Mouse (Mus musculus) heart, adult 2 months (tissue): Measurements from ENCODE around the gene Pknox1. TPM values are rescaled to one million over a fixed set of nuclear protein-coding genes. Genes with fewer than 3 reads are reported as not detected.

ENCODE experiments used
- DNase-seq, 2 experiments: peaks; one replicate each; pipeline ENCODE4 v3.0.0; 2021
- H3K27ac ChIP-seq: fragments of 200-600 bp; 2 replicates; pipeline ENCODE4 v1.8.1; 2022
- H3K27me3 ChIP-seq: fragments of 200-500 bp; 2 replicates; pipeline ENCODE4 v1.6.1; 2012; ENCODE audit warnings: mild to moderate bottlenecking, low read length, inconsistent platforms, mixed read lengths; ENCODE audit not compliant: control insufficient read depth, insufficient read depth
- H3K36me3 ChIP-seq: fragments of 200-500 bp; 2 replicates; pipeline ENCODE4 v1.6.1; 2012; ENCODE audit warnings: low read length, inconsistent platforms; ENCODE audit not compliant: control insufficient read depth, insufficient read depth
- H3K4me1 ChIP-seq: fragments of 200-500 bp; 2 replicates; pipeline ENCODE4 v1.6.1; 2011; ENCODE audit warnings: low read length; ENCODE audit not compliant: control insufficient read depth, insufficient read depth
- H3K4me3 ChIP-seq: fragments of 200-600 bp; 2 replicates; pipeline ENCODE4 v1.8.1; 2022
- H3K79me2 ChIP-seq: fragments of 200-500 bp; replicated peaks from 2 replicates; pipeline ENCODE4 v1.6.1; 2012; ENCODE audit warnings: mild to moderate bottlenecking, inconsistent platforms, low read length, moderate library complexity, mixed read lengths; ENCODE audit not compliant: control insufficient read depth, insufficient read depth
- H3K9ac ChIP-seq: fragments of 200-500 bp; 2 replicates; pipeline ENCODE4 v1.6.1; 2012; ENCODE audit warnings: low read depth, mild to moderate bottlenecking, control low read depth, inconsistent platforms, low read length, mixed read lengths
- CTCF ChIP-seq: fragments of 200-600 bp; IDR thresholded peaks from 2 replicates; pipeline ENCODE4 v1.8.1; 2022; ENCODE audit warnings: antibody characterized with exemption, mild to moderate bottlenecking, moderate library complexity
- EP300 ChIP-seq: fragments of 200-500 bp; IDR thresholded peaks from 2 replicates; pipeline ENCODE4 v1.6.1; 2011; ENCODE audit warnings: low read depth, low read length, control low read depth; ENCODE audit not compliant: insufficient read depth
- POLR2A ChIP-seq: fragments of 200-500 bp; IDR thresholded peaks from 2 replicates; pipeline ENCODE4 v1.6.1; 2011; ENCODE audit warnings: mild to moderate bottlenecking, low read depth, low read length, control low read depth; ENCODE audit not compliant: insufficient read depth
- WGBS: fragments of 180-500 bp; shearing (Covaris S2); methylation state at CpG from one replicate; pipeline ENCODE4 v1.1.7; 2018; 5-methylcytosine and 5-hydroxymethylcytosine counted together
- intact Hi-C: fragments of 180-260 bp; cut with DNase I; formaldehyde crosslinking; loops from one replicate; pipeline ENCODE4 v1.15.1; 2025
- polyA plus RNA-seq: library from polyadenylated mRNA; depleted of rRNA; stranded (reverse); fragments of >200 nt; gene quantifications from 2 replicates; pipeline ENCODE4 v1.2.3, GENCODE M21; 2012
- total RNA-seq, 2 experiments: library from RNA; stranded (reverse); gene quantifications; 2 replicates each; pipeline ENCODE4 v1.2.3; 2021

Gene Pknox1
- total and polyA plus RNA-seq, 3 experiments, result 6.8 to 13.1 (median 9.3) TPM

- intact Hi-C loops, result no loop called here
- H3K4me3 ChIP-seq, result no peak overlapping the region
- TF ChIP-seq POLR2A (no peak), EP300 (no peak), CTCF (no peak)
- no peak overlapping the region for H3K9ac ChIP-seq
- peaks cover 4% of the 10 kb centered on the region for H3K4me1 ChIP-seq
- H3K79me2 ChIP-seq, result no peaks in the 10 kb centered on the region
- H3K36me3 ChIP-seq, result no peaks in the 10 kb centered on the region
- no peak overlapping the region for H3K27ac ChIP-seq
- WGBS, result 82% methylated on average over 11 of the region's 11 CpGs
- no peaks in the 10 kb centered on the region for H3K27me3 ChIP-seq
- DNase-seq, result no peak
These were observed 5.3 kb upstream of the Pknox1 start for GRCm38 (mm10) chr17:31559021-31559789.

GRCm38 (mm10) chr17:31563632-31564014 lies 911 bp upstream of the Pknox1 start:
- Histone ChIP-seq H3K4me1 (peaks cover 9% of the 10 kb centered on the region), H3K36me3 (peaks cover 3% of the 10 kb centered on the region), H3K27me3 (no peaks in the 10 kb centered on the region), H3K27ac (peak overlapping the region; percentile 99), H3K79me2 (peaks cover 8% of the 10 kb centered on the region), H3K9ac (peak overlapping the region; percentile 45), H3K4me3 (peak overlapping the region; percentile 55)
- TF ChIP-seq POLR2A (no peak), EP300 (no peak), CTCF (no peak)
- 11% methylated on average over 12 of the region's 12 CpGs for WGBS
- peak in 1 of 2 experiments; percentile 64 for DNase-seq
- intact Hi-C loops, result loop anchor here (2.0 kb wide), 1 partner anchor 43 kb away; the partner anchor contains the start of gene Ndufv3

- intact Hi-C loops, result loop anchor here (5.0 kb wide), 2 partner anchors 52 to 93 kb away; partner anchors contain the start of gene U2af1
- no peak for DNase-seq
- peaks cover 11% of the 10 kb centered on the region for H3K4me1 ChIP-seq
- H3K27ac ChIP-seq, result peak overlapping the region; percentile 89
- peaks cover 8% of the 10 kb centered on the region for H3K79me2 ChIP-seq
- TF ChIP-seq CTCF (no peak), POLR2A (no peak), EP300 (no peak)
- H3K36me3 ChIP-seq, result peaks cover 3% of the 10 kb centered on the region
- WGBS, result under 1% methylated on average over 44 of the region's 44 CpGs
- H3K9ac ChIP-seq, result peak overlapping the region; percentile 98
- H3K27me3 ChIP-seq, result no peaks in the 10 kb centered on the region
- peak overlapping the region; percentile 84 for H3K4me3 ChIP-seq
These were observed 265 bp downstream of the Pknox1 start for GRCm38 (mm10) chr17:31564858-31565140.

GRCm38 (mm10) chr17:31565141-31566056 lies 865 bp downstream of the Pknox1 start:
- Histone ChIP-seq H3K9ac (peak overlapping the region; percentile 98), H3K4me1 (peaks cover 11% of the 10 kb centered on the region), H3K27me3 (no peaks in the 10 kb centered on the region), H3K4me3 (peak overlapping the region; percentile 84), H3K27ac (peak overlapping the region; percentile 89), H3K79me2 (peaks cover 8% of the 10 kb centered on the region), H3K36me3 (peaks cover 3% of the 10 kb centered on the region)
- peak in 1 of 2 experiments; percentile 80 for DNase-seq
- WGBS, result 1% methylated on average over 74 of the region's 88 CpGs
- TF ChIP-seq EP300 (no peak), CTCF (0 out of 2 replicates have a peak, but pooled peaks have one; percentile 12)
- intact Hi-C loops, result loop anchor here (5.0 kb wide), 2 partner anchors 53 to 92 kb away; partner anchors contain the start of gene U2af1

- Histone ChIP-seq H3K27ac (no peak overlapping the region; the same call in 1 of the 2 replicates), H3K36me3 (peaks cover 3% of the 10 kb centered on the region), H3K27me3 (no peaks in the 10 kb centered on the region), H3K79me2 (peaks cover 8% of the 10 kb centered on the region), H3K9ac (no peak overlapping the region), H3K4me3 (no peak overlapping the region), H3K4me1 (peaks cover 13% of the 10 kb centered on the region)
- intact Hi-C loops, result loop anchor here (5.0 kb wide), 2 partner anchors 54 to 91 kb away; partner anchors contain the start of gene U2af1
- TF ChIP-seq CTCF (no peak), EP300 (no peak), POLR2A (no peak)
- WGBS, result 47% methylated on average over 6 of the region's 6 CpGs
- DNase-seq, result no peak
These were observed 1.7 kb downstream of the Pknox1 start for GRCm38 (mm10) chr17:31566276-31566675.

- no peak overlapping the region for H3K9ac ChIP-seq
- TF ChIP-seq POLR2A (no peak), EP300 (no peak), CTCF (no peak)
- WGBS, result 91% methylated on average over 1 of the region's 1 CpGs
- no peaks in the 10 kb centered on the region for H3K27me3 ChIP-seq
- H3K4me3 ChIP-seq, result no peak overlapping the region
- H3K79me2 ChIP-seq, result peaks cover 10% of the 10 kb centered on the region
- peaks cover 3% of the 10 kb centered on the region for H3K36me3 ChIP-seq
- H3K27ac ChIP-seq, result no peak overlapping the region
- no peak for DNase-seq
- peaks cover 10% of the 10 kb centered on the region for H3K4me1 ChIP-seq
- intact Hi-C loops, result loop anchor here (5.0 kb wide), 2 partner anchors 57 to 88 kb away; partner anchors contain the start of gene U2af1
These were observed 5.2 kb downstream of the Pknox1 start for GRCm38 (mm10) chr17:31569756-31570155.
